Mouse (Mus musculus) embryonic fibroblast, embryonic 13.5 days (primary cell): ENCODE measurements around the gene Slc12a1. TPM values are rescaled to one million over a fixed set of nuclear protein-coding genes. Genes with fewer than 3 reads are reported as not detected.

Source experiments
- H3K27ac ChIP-seq: 2 replicates; pipeline ENCODE4 v1.5.1; 2012; ENCODE audit warnings: low read length, control low read depth, inconsistent platforms; ENCODE audit not compliant: insufficient read depth
- H3K4me1 ChIP-seq: 2 replicates; pipeline ENCODE4 v1.6.1; 2011; ENCODE audit warnings: low read length; ENCODE audit not compliant: control insufficient read depth, insufficient read depth
- H3K4me3 ChIP-seq: 2 replicates; pipeline ENCODE4 v1.5.1; 2011; ENCODE audit warnings: mild to moderate bottlenecking, control low read depth, low read length; ENCODE audit not compliant: insufficient read depth
- CTCF ChIP-seq: IDR thresholded peaks from 2 replicates; pipeline ENCODE4 v1.5.1; 2011; ENCODE audit warnings: mild to moderate bottlenecking, control low read depth, low read length, moderate library complexity, borderline replicate concordance; ENCODE audit not compliant: insufficient read depth
- POLR2A ChIP-seq: IDR thresholded peaks from 2 replicates; pipeline ENCODE4 v1.6.1; 2011; ENCODE audit warnings: low read depth, mild to moderate bottlenecking, control low read depth, low read length, moderate library complexity
- polyA plus RNA-seq: library from polyadenylated mRNA; stranded (reverse); fragments of >200 nt; gene quantifications from 2 replicates; pipeline ENCODE4 v1.2.4, GENCODE M21; 2011; ENCODE audit warnings: low read depth; ENCODE audit not compliant: missing spikeins, insufficient read length

Slc12a1 gene
- polyA plus RNA-seq, 1 experiment, result 0.23 TPM

GRCm38 (mm10) chr2:125196771-125197170 lies 44.5 kb downstream of the Slc12a1 start:
- TF ChIP-seq CTCF (no peak), POLR2A (no peak)
- no peaks in the 10 kb centered on the region for H3K4me1 ChIP-seq
- no peak overlapping the region for H3K27ac ChIP-seq
- H3K4me3 ChIP-seq, result no peak overlapping the region

GRCm38 (mm10) chr2:125208894-125209596 lies 56.7 kb downstream of the Slc12a1 start:
- Histone ChIP-seq H3K27ac (no peak overlapping the region), H3K4me3 (no peak overlapping the region), H3K4me1 (peaks cover 4% of the 10 kb centered on the region; the same call in 1 of the 2 replicates)
- no peak for TF ChIP-seq POLR2A
- TF ChIP-seq CTCF, result no peak

- H3K4me1 ChIP-seq, result peaks cover 4% of the 10 kb centered on the region; the same call in 1 of the 2 replicates
- no peak overlapping the region for H3K27ac ChIP-seq
- TF ChIP-seq CTCF, result no peak
- TF ChIP-seq POLR2A, result no peak
- no peak overlapping the region for H3K4me3 ChIP-seq
These were observed 59.7 kb downstream of the Slc12a1 start for GRCm38 (mm10) chr2:125211831-125212510.

GRCm38 (mm10) chr2:125214592-125214991 lies 62.3 kb downstream of the Slc12a1 start:
- H3K4me1 ChIP-seq, result no peaks in the 10 kb centered on the region; the same call in 1 of the 2 replicates
- H3K27ac ChIP-seq, result no peak overlapping the region
- no peak overlapping the region for H3K4me3 ChIP-seq
- TF ChIP-seq CTCF (no peak), POLR2A (no peak)

- H3K27ac ChIP-seq, result peak overlapping the region; percentile 57
- no peak for TF ChIP-seq POLR2A
- H3K4me3 ChIP-seq, result no peak overlapping the region
- no peaks in the 10 kb centered on the region; the same call in 1 of the 2 replicates for H3K4me1 ChIP-seq
These were observed 65.0 kb downstream of the Slc12a1 start for GRCm38 (mm10) chr2:125217286-125217685.

- no peak overlapping the region for H3K27ac ChIP-seq
- no peak overlapping the region for H3K4me3 ChIP-seq
- H3K4me1 ChIP-seq, result no peaks in the 10 kb centered on the region; the same call in 1 of the 2 replicates
- TF ChIP-seq POLR2A (no peak), CTCF (no peak)
These were observed 66.3 kb downstream of the Slc12a1 start for GRCm38 (mm10) chr2:125218566-125218965.

- Histone ChIP-seq H3K27ac (no peak overlapping the region), H3K4me3 (no peak overlapping the region), H3K4me1 (no peaks in the 10 kb centered on the region; the same call in 1 of the 2 replicates)
- TF ChIP-seq POLR2A (no peak), CTCF (no peak)
These were observed 67.0 kb downstream of the Slc12a1 start for GRCm38 (mm10) chr2:125219268-125219667.

- H3K4me1 ChIP-seq, result no peaks in the 10 kb centered on the region; the same call in 1 of the 2 replicates
- H3K4me3 ChIP-seq, result no peak overlapping the region
- no peak for TF ChIP-seq POLR2A
- no peak for TF ChIP-seq CTCF
- no peak overlapping the region for H3K27ac ChIP-seq
These were observed 69.4 kb downstream of the Slc12a1 start for GRCm38 (mm10) chr2:125221673-125222072.

GRCm38 (mm10) chr2:125228472-125229409 lies 76.4 kb downstream of the Slc12a1 start:
- TF ChIP-seq POLR2A, result no peak
- TF ChIP-seq CTCF, result no peak
- H3K27ac ChIP-seq, result no peak overlapping the region
- no peak overlapping the region for H3K4me3 ChIP-seq
- no peaks in the 10 kb centered on the region for H3K4me1 ChIP-seq
